16 mouse cellular contexts compared by ENCODE assay signal in genomic region chr2:68924344-68924743, GRCm38 (mm10).
DNase-seq lines count a peak whose midpoint lies in the region; ATAC-seq lines count a peak whose summit lies in the region.
"Had no signal": no experiment of that assay in that cellular context is flagged by ENCODE, and none has a peak within 500 bp of the region (broad histone marks: within the 10 kb centered on the region; RNA-seq: fewer than 3 reads in every experiment).

No protein-coding gene starts in this region.

- H3K9me3 ChIP-seq in forebrain, embryonic 15.5 days: no peaks in the 10 kb centered on the region
- H3K9me3 ChIP-seq: embryonic facial prominence, embryonic 13.5 days; kidney, embryonic 15.5 days had no signal

- ATAC-seq in cerebellum, adult (ENCODE audit: insufficient number of reproducible peaks, low FRiP score, low TSS enrichment): peak; percentile 88
- no peak; the same call in 1 of the 2 replicates for ATAC-seq in forebrain, embryonic 15.5 days (replicated peaks)

- H3K9ac ChIP-seq in forebrain, embryonic 15.5 days (replicated peaks): no peak overlapping the region
- H3K9ac ChIP-seq: embryonic facial prominence, embryonic 13.5 days; kidney, embryonic 15.5 days had no signal

- H3K4me1 ChIP-seq in forebrain, embryonic 15.5 days: peaks cover 13% of the 10 kb centered on the region

- intact Hi-C loops in heart, postnatal 10 days (cut with DNase I): no loop called here

- 70% methylated on average over 9 of the region's 9 CpGs for WGBS in forebrain, embryonic 15.5 days

- no peaks in the 10 kb centered on the region for H3K36me3 ChIP-seq in forebrain, embryonic 15.5 days
- H3K36me3 ChIP-seq: embryonic facial prominence, embryonic 13.5 days; kidney, embryonic 15.5 days had no signal

- no peak overlapping the region for H3K4me3 ChIP-seq in forebrain, embryonic 15.5 days
- H3K4me3 ChIP-seq: embryonic facial prominence, embryonic 13.5 days; kidney, embryonic 15.5 days had no signal

- peak overlapping the region; percentile 23; the same call in 1 of the 2 replicates for H3K27ac ChIP-seq in forebrain, embryonic 15.5 days (replicated peaks)
- H3K27ac ChIP-seq: embryonic facial prominence, embryonic 13.5 days; kidney, embryonic 15.5 days; macrophage; stomach, postnatal 0 days had no signal

- DNase-seq in cerebellum, postnatal 4 days (ENCODE audit: low spot score in 2 of 2): no peak
- DNase-seq in heart, postnatal 10 days: peak; percentile 41 to 59
- DNase-seq in heart, adult 9 months (ENCODE audit: low spot score in 2 of 2): no peak
- peak; percentile 14 for DNase-seq in ovary, postnatal 36 days (ENCODE audit: low spot score)
- no peak for DNase-seq in ovary, adult 18-20 months (ENCODE audit: low spot score)
- no peak for DNase-seq in lung, postnatal 14 days
- DNase-seq: adrenal gland, postnatal 14 days; lung, adult 2 months; midbrain, embryonic 14.5 days; right cerebral cortex, postnatal 14 days had no signal

- no peaks in the 10 kb centered on the region for H3K27me3 ChIP-seq in forebrain, embryonic 15.5 days
- H3K27me3 ChIP-seq: embryonic facial prominence, embryonic 13.5 days; kidney, embryonic 15.5 days had no signal

- no peak overlapping the region for H3K4me2 ChIP-seq in forebrain, embryonic 15.5 days (replicated peaks)
- H3K4me2 ChIP-seq: embryonic facial prominence, embryonic 13.5 days; kidney, embryonic 15.5 days had no signal

Comparison
In these comparisons a context has a peak if more than half of its experiments do, and no peak if none do; other contexts are left out.
1. DNase-seq: peak in heart, postnatal 10 days (2 of 2) and ovary, postnatal 36 days (single experiment); none in cerebellum, postnatal 4 days (0 of 2), heart, adult 9 months (0 of 2), ovary, adult 18-20 months (single experiment) and lung, postnatal 14 days (single experiment).